Mouse (Mus musculus) MEL (cell line): Measurements from ENCODE around the gene Nkd1. TPM values are rescaled to one million over a fixed set of nuclear protein-coding genes. Genes with fewer than 3 reads are reported as not detected.

Source experiments
- DNase-seq: peaks from one replicate; pipeline ENCODE4 v3.0.0; 2011; ENCODE audit warnings: low read depth, low spot score
- H3K27ac ChIP-seq: 2 replicates; pipeline ENCODE4 v1.5.1; 2012; ENCODE audit warnings: low read depth, mild to moderate bottlenecking, control low read depth, low read length, moderate library complexity; ENCODE audit not compliant: control insufficient read depth
- H3K27me3 ChIP-seq, 2 experiments: fragments of 150-350 bp in 1 of 2; sonication (generic) in 1 of 2; 2 replicates each; pipeline ENCODE4 v1.6.1; 2012; ENCODE audit warnings: low read length in 2 of 2, mild to moderate bottlenecking in 2 of 2, improper control_type of control experiment in 1 of 2, moderate library complexity in 1 of 2; ENCODE audit not compliant: insufficient read depth in 2 of 2, control insufficient read depth in 1 of 2
- H3K36me3 ChIP-seq, 2 experiments: 2 replicates each; pipeline ENCODE4 v1.6.1; 2012 to 2014; ENCODE audit warnings: low read length in 2 of 2, improper control_type of control experiment in 1 of 2, inconsistent platforms in 1 of 2, mild to moderate bottlenecking in 1 of 2; ENCODE audit not compliant: insufficient read depth in 2 of 2, control insufficient read depth in 1 of 2
- H3K4me1 ChIP-seq, 2 experiments: fragments of 150-350 bp in 1 of 2; sonication (generic) in 1 of 2; 2 replicates each; pipeline ENCODE4 v1.6.1; 2012; ENCODE audit warnings: low read length in 2 of 2, improper control_type of control experiment in 1 of 2, mild to moderate bottlenecking in 1 of 2; ENCODE audit not compliant: insufficient read depth in 2 of 2, control insufficient read depth in 1 of 2
- H3K4me3 ChIP-seq, 2 experiments: fragments of 150-350 bp in 1 of 2; sonication (generic) in 1 of 2; 2 replicates each; pipeline ENCODE4 v1.5.1; 2012; ENCODE audit warnings: low read depth in 2 of 2, low read length in 2 of 2, mild to moderate bottlenecking in 2 of 2, moderate library complexity in 2 of 2, control low read depth in 1 of 2, improper control_type of control experiment in 1 of 2; ENCODE audit not compliant: control insufficient read depth in 1 of 2, insufficient read depth in 1 of 2
- H3K79me2 ChIP-seq: 2 replicates; pipeline ENCODE4 v1.6.1; 2012; ENCODE audit warnings: mild to moderate bottlenecking, low read length, moderate library complexity; ENCODE audit not compliant: control insufficient read depth, poor library complexity, insufficient read depth
- H3K9ac ChIP-seq: 2 replicates; pipeline ENCODE4 v1.6.1; 2012; ENCODE audit warnings: low read depth, mild to moderate bottlenecking, control low read depth, low read length, moderate library complexity; ENCODE audit not compliant: control insufficient read depth, poor library complexity, severe bottlenecking
- H3K9me3 ChIP-seq: fragments of 150-350 bp; sonication (generic); replicated peaks from 2 replicates; pipeline ENCODE4 v1.6.1; 2012; ENCODE audit warnings: mild to moderate bottlenecking, low read length, improper control_type of control experiment, moderate library complexity; ENCODE audit not compliant: insufficient read depth
- BHLHE40 ChIP-seq: IDR thresholded peaks from 2 replicates; pipeline ENCODE4 v1.6.1; 2012; ENCODE audit warnings: low read depth, mild to moderate bottlenecking, inconsistent platforms, low read length, improper control_type of control experiment, borderline replicate concordance
- CHD1 ChIP-seq: IDR thresholded peaks from 2 replicates; pipeline ENCODE4 v1.6.1; 2012; ENCODE audit warnings: low read depth, mild to moderate bottlenecking, inconsistent platforms, low read length, improper control_type of control experiment
- CHD2 ChIP-seq: IDR thresholded peaks from 2 replicates; pipeline ENCODE4 v1.6.1; 2011; ENCODE audit warnings: low read length, improper control_type of control experiment
- CTCF ChIP-seq, 3 experiments: IDR thresholded peaks in 2 of 3; conservative IDR thresholded peaks in 1 of 3; 2 replicates each; pipeline ENCODE4 v1.5.1; 2011 to 2012; ENCODE audit warnings: low read length in 3 of 3, low read depth in 2 of 3, mild to moderate bottlenecking in 2 of 3, improper control_type of control experiment in 1 of 3, inconsistent platforms in 1 of 3, mixed read lengths in 1 of 3, moderate library complexity in 1 of 3; ENCODE audit not compliant: control insufficient read depth in 1 of 3, insufficient read depth in 1 of 3, poor library complexity in 1 of 3, severe bottlenecking in 1 of 3
- ELF1 ChIP-seq: IDR thresholded peaks from 2 replicates; pipeline ENCODE4 v1.6.1; 2014; ENCODE audit warnings: low read depth, mild to moderate bottlenecking, inconsistent platforms, low read length, improper control_type of control experiment, moderate library complexity
- EP300 ChIP-seq, 2 experiments: IDR thresholded peaks; 2 replicates each; pipeline ENCODE4 v1.6.1; 2011; ENCODE audit warnings: improper control_type of control experiment in 2 of 2, low read length in 2 of 2, low read depth in 1 of 2, mild to moderate bottlenecking in 1 of 2
- GABPA ChIP-seq: IDR thresholded peaks from 2 replicates; pipeline ENCODE4 v1.6.1; 2012; ENCODE audit warnings: low read depth, mild to moderate bottlenecking, inconsistent platforms, low read length, improper control_type of control experiment, moderate library complexity
- GATA1 ChIP-seq: IDR thresholded peaks from 2 replicates; pipeline ENCODE4 v1.6.1; 2011; ENCODE audit warnings: low read depth, low read length, improper control_type of control experiment
- JUND ChIP-seq: IDR thresholded peaks from 2 replicates; pipeline ENCODE4 v1.6.1; 2011; ENCODE audit warnings: low read depth, mild to moderate bottlenecking, improper control_type of control experiment, low read length
- KAT2A ChIP-seq: conservative IDR thresholded peaks from 2 replicates; pipeline ENCODE4 v1.6.1; 2012; ENCODE audit warnings: low read depth, low read length, improper control_type of control experiment, inconsistent platforms
- MAFK ChIP-seq: IDR thresholded peaks from 2 replicates; pipeline ENCODE4 v1.6.1; 2011; ENCODE audit warnings: low read depth, mild to moderate bottlenecking, low read length, improper control_type of control experiment, borderline replicate concordance
- MAX ChIP-seq: IDR thresholded peaks from 2 replicates; pipeline ENCODE4 v1.6.1; 2011; ENCODE audit warnings: low read length, improper control_type of control experiment
- MAZ ChIP-seq: IDR thresholded peaks from 2 replicates; pipeline ENCODE4 v1.6.1; 2012; ENCODE audit warnings: low read depth, mild to moderate bottlenecking, inconsistent platforms, low read length, improper control_type of control experiment
- MEF2A ChIP-seq: IDR thresholded peaks from 2 replicates; pipeline ENCODE4 v1.6.1; 2014; ENCODE audit warnings: low read depth, mild to moderate bottlenecking, inconsistent platforms, low read length, improper control_type of control experiment; ENCODE audit not compliant: poor library complexity, insufficient replicate concordance, severe bottlenecking; ENCODE audit errors: extremely low read depth
- MXI1 ChIP-seq: IDR thresholded peaks from 2 replicates; pipeline ENCODE4 v1.6.1; 2011; ENCODE audit warnings: mild to moderate bottlenecking, low read depth, low read length, improper control_type of control experiment
- MYC ChIP-seq: IDR thresholded peaks from 2 replicates; pipeline ENCODE4 v1.6.1; 2011; ENCODE audit warnings: low read depth, mild to moderate bottlenecking, low read length, improper control_type of control experiment, moderate library complexity
- NRF1 ChIP-seq: IDR thresholded peaks from 2 replicates; pipeline ENCODE4 v1.6.1; 2014; ENCODE audit warnings: low read depth, mild to moderate bottlenecking, inconsistent platforms, low read length, improper control_type of control experiment, moderate library complexity; ENCODE audit not compliant: poor library complexity, insufficient read depth, severe bottlenecking
- POLR2A ChIP-seq, 2 experiments: IDR thresholded peaks; 2 replicates each; pipeline ENCODE4 v1.6.1; 2011 to 2012; ENCODE audit warnings: low read length in 2 of 2, mild to moderate bottlenecking in 2 of 2, control low read depth in 1 of 2, improper control_type of control experiment in 1 of 2, low read depth in 1 of 2, moderate library complexity in 1 of 2; ENCODE audit not compliant: control insufficient read depth in 1 of 2, insufficient read depth in 1 of 2, poor library complexity in 1 of 2
- POLR2AphosphoS2 ChIP-seq: IDR thresholded peaks from 2 replicates; pipeline ENCODE4 v1.6.1; 2011; ENCODE audit warnings: low read length, improper control_type of control experiment
- POLR2AphosphoS5 ChIP-seq: IDR thresholded peaks from 2 replicates; pipeline ENCODE4 v1.6.1; 2012; ENCODE audit warnings: low read depth, borderline replicate concordance, mild to moderate bottlenecking, inconsistent platforms, low read length, moderate library complexity, mixed read lengths
- RAD21 ChIP-seq: IDR thresholded peaks from 2 replicates; pipeline ENCODE4 v1.6.1; 2011; ENCODE audit warnings: mild to moderate bottlenecking, low read depth, low read length, improper control_type of control experiment
- SIN3A ChIP-seq: IDR thresholded peaks from 2 replicates; pipeline ENCODE4 v1.6.1; 2012; ENCODE audit warnings: low read length, improper control_type of control experiment, inconsistent platforms
- SMC3 ChIP-seq: IDR thresholded peaks from 2 replicates; pipeline ENCODE4 v1.6.1; 2011; ENCODE audit warnings: low read depth, low read length, improper control_type of control experiment
- TAL1 ChIP-seq: IDR thresholded peaks from 2 replicates; pipeline ENCODE4 v1.6.1; 2012; ENCODE audit warnings: mild to moderate bottlenecking, inconsistent platforms, low read length, moderate library complexity, mixed read lengths
- TCF12 ChIP-seq: IDR thresholded peaks from 2 replicates; pipeline ENCODE4 v1.6.1; 2014; ENCODE audit warnings: low read depth, mild to moderate bottlenecking, inconsistent platforms, low read length, improper control_type of control experiment, moderate library complexity
- USF1 ChIP-seq: IDR thresholded peaks from 2 replicates; pipeline ENCODE4 v1.6.1; 2014; ENCODE audit warnings: low read depth, mild to moderate bottlenecking, inconsistent platforms, low read length, improper control_type of control experiment, moderate library complexity
- ZC3H11A ChIP-seq: IDR thresholded peaks from 2 replicates; pipeline ENCODE4 v1.6.1; 2012; ENCODE audit warnings: low read depth, mild to moderate bottlenecking, inconsistent platforms, low read length, improper control_type of control experiment
- ZNF384 ChIP-seq: IDR thresholded peaks from 2 replicates; pipeline ENCODE4 v1.6.1; 2012; ENCODE audit warnings: low read depth, mild to moderate bottlenecking, inconsistent platforms, low read length, improper control_type of control experiment
- polyA plus RNA-seq, 2 experiments: library from polyadenylated mRNA; stranded (reverse) in 1 of 2; unstranded in 1 of 2; fragments of >175 nt in 1 of 2; fragments of >200 nt in 1 of 2; gene quantifications; 2 replicates each; pipeline versions ENCODE4 v1.2.1 to v1.2.4; 2012; ENCODE audit warnings: low replicate concordance in 2 of 2, low read depth in 1 of 2; ENCODE audit not compliant: insufficient read length in 2 of 2, insufficient read depth in 1 of 2, missing spikeins in 1 of 2
- total RNA-seq: library from RNA; depleted of rRNA; stranded (reverse); fragments of 300-350 nt; gene quantifications from 2 replicates; pipeline ENCODE4 v1.2.3, GENCODE M21; 2012

Gene Nkd1
- total and polyA plus RNA-seq, 3 experiments = not detected

DNA sequence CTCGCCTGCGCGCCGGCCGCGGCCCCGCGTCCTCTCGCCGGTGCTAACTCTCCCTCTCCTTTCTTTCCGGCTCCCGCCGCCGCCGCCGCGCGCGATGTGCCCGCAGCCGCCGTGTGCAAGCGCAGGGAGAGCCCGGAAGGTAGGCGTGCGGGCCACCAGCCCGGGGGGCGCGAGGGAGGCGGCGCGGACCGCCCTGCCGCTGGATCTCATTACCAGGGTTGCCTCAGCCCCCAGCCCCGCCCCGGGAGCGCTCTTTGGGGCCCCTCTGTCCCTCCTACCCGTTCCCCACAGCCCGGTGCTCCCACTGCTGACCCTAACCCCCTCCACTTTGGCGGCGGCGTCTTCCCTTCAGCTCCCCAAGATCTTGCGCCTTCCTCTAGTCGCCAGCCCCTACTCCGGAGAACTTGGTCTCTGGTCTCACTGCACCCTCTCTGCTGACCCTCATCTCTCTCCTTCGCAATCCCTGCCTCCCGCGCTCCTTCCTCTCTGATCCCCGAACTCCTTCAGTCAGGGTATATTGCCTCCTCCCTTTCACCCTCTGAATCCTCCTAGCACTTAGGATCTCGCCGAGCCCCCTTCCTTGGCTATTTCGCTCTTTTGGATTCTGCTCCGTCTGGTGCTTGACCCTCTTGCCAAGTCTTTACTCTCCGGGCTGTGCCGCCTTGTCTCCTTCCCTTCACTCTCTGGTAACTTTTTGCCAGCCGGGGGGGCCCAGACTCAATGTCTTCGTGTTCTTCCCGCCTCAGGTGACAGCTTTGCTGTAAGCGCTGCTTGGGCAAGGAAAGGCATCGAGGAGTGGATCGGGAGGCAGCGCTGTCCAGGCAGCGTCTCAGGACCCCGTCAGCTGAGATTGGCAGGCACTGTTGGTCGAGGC, 624 bp downstream of the Nkd1 start:
- TF ChIP-seq CHD2 (no peak), ZNF384 (no peak)
- Histone ChIP-seq H3K36me3 (no peaks in the 10 kb centered on the region), H3K4me1 (no peaks in the 10 kb centered on the region), H3K4me3 (no peak overlapping the region), H3K9ac (no peak overlapping the region), H3K79me2 (no peaks in the 10 kb centered on the region), H3K27me3 (no peaks in the 10 kb centered on the region), H3K27ac (no peak overlapping the region), H3K9me3 (no peaks in the 10 kb centered on the region)
- no peak for DNase-seq

DNA sequence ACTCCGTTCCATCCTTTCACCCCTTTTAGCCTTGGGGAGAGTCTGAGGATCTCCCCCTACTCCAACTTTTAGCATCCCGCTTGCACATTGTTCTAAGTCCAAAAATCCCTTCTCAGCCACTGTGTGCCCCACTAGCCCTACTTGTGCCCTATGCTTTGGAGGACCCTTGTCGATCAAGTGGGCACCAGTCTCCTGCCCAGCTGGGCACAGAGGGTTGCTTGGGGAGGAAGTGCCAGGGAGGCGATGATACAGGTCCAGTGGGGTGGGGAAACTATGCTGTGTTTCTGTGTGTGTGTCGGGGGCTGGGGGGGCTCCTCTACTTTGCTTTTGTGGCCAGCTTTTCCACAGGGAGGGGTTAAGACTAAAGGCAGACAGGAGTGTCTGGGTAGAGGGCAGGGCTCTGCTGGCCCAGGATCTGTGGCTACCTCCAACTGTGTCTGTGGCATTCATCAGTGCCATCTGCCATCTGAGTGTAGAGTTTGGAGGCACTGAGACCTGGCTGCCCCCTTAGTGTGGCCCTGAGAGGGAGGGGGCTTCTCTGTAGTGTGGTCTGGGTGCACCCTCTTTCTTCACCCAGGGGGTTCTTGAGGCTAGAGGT, 1.4 kb downstream of the Nkd1 start:
- no peaks in the 10 kb centered on the region for H3K27me3 ChIP-seq

DNA sequence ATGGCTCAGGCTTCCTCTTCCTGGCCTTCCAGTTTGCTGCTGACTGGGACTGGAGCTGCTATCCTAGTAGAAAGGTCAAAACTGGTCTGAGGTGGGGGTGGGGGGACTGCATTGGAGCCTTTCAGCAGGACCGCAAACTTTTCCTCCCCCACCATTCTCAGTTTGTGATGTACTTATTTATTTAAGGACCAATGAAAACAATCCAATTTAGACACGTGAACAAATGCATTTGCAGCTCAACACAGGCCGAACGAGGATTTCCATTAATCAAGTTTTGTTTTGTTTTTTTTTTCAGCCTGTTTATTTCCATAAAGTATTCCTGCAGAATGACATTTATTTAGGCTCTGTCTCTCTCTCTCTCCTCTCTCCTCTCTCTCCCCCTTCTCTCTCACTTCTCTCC, 2.5 kb downstream of the Nkd1 start:
- Histone ChIP-seq H3K9ac (no peak overlapping the region), H3K9me3 (no peaks in the 10 kb centered on the region), H3K4me1 (no peaks in the 10 kb centered on the region), H3K79me2 (no peaks in the 10 kb centered on the region), H3K27me3 (no peaks in the 10 kb centered on the region), H3K27ac (no peak overlapping the region), H3K36me3 (no peaks in the 10 kb centered on the region), H3K4me3 (no peak overlapping the region)
- no peak for DNase-seq
- TF ChIP-seq TCF12 = no peak
- no peak for TF ChIP-seq ZC3H11A
- no peak for TF ChIP-seq GABPA
- TF ChIP-seq EP300 (IDR thresholded peaks at IDR 0.05; ENCODE audit: low read depth in 1 of 2, low read length in 2 of 2) = no peak
- no peak for TF ChIP-seq CHD1
- TF ChIP-seq KAT2A = no peak
- TF ChIP-seq TAL1 = no peak
- no peak for TF ChIP-seq ZNF384
- no peak for TF ChIP-seq MAZ
- no peak for TF ChIP-seq MAFK
- no peak for TF ChIP-seq MYC
- TF ChIP-seq JUND = no peak
- no peak for TF ChIP-seq CTCF (IDR thresholded peaks at IDR 0.05 in 2 of 3, conservative IDR thresholded peaks at IDR 0.05 in 1 of 3; ENCODE audit: control insufficient read depth in 1 of 3, insufficient read depth in 1 of 3, low read depth in 2 of 3, low read length in 3 of 3, poor library complexity in 1 of 3, severe bottlenecking in 1 of 3)
- TF ChIP-seq USF1 = no peak
- no peak for TF ChIP-seq POLR2AphosphoS2
- no peak for TF ChIP-seq RAD21
- TF ChIP-seq MEF2A = no peak

More for the DNA sequence above, 1.4 kb downstream of the Nkd1 start:
- no peak overlapping the region for H3K4me3 ChIP-seq
- no peak overlapping the region for H3K9ac ChIP-seq
- no peaks in the 10 kb centered on the region for H3K4me1 ChIP-seq
- TF ChIP-seq BHLHE40 (no peak), POLR2AphosphoS5 (no peak), GATA1 (no peak), ZC3H11A (no peak), TAL1 (no peak), USF1 (no peak), MXI1 (no peak), SMC3 (no peak), POLR2AphosphoS2 (no peak), MAX (no peak), MYC (no peak), ELF1 (no peak), SIN3A (no peak), POLR2A (IDR thresholded peaks at IDR 0.05; ENCODE audit: control insufficient read depth in 1 of 2, insufficient read depth in 1 of 2, low read depth in 1 of 2, low read length in 2 of 2, poor library complexity in 1 of 2) (no peak), NRF1 (no peak)
- TF ChIP-seq, all 39 proteins: peak for 0
- Histone ChIP-seq H3K36me3 (no peaks in the 10 kb centered on the region), H3K79me2 (no peaks in the 10 kb centered on the region), H3K27ac (no peak overlapping the region), H3K9me3 (no peaks in the 10 kb centered on the region)
- DNase-seq = no peak
